Mouse (Mus musculus): ENCODE measurements around the gene Gm20379. TPM values are rescaled to one million over a fixed set of nuclear protein-coding genes. Genes with fewer than 3 reads are reported as not detected.

Gene Gm20379
- polyA plus RNA-seq, 1 experiment from 2014 or later, result 0.66 TPM

- peak overlapping the region; percentile 97; the same call in 1 of the 2 replicates for H3K4me2 ChIP-seq (ENCODE audit: low read length)
- ATAC-seq (replicated peaks; ENCODE audit: low FRiP score, low read depth) (no peak), DNase-seq (ENCODE audit: low spot score) (no peak)
- no peaks in the 10 kb centered on the region for H3K36me3 ChIP-seq (ENCODE audit: insufficient read depth, low read length)
- WGBS, result 72% methylated on average over 7 of the region's 7 CpGs
- no peak overlapping the region for H3K27ac ChIP-seq
- no peaks in the 10 kb centered on the region for H3K27me3 ChIP-seq (ENCODE audit: insufficient read depth, low read length)
- H3K9me3 ChIP-seq (replicated peaks; ENCODE audit: low read length), result no peaks in the 10 kb centered on the region
- H3K9ac ChIP-seq (ENCODE audit: low read depth, low read length), result no peak overlapping the region
- H3K4me3 ChIP-seq (replicated peaks; ENCODE audit: low read depth, low read length), result no peak overlapping the region
- TF ChIP-seq CTCF (IDR thresholded peaks at IDR 0.05; ENCODE audit: low read depth), result no peak
- H3K4me1 ChIP-seq (replicated peaks; ENCODE audit: insufficient read depth, low read length), result peaks cover 12% of the 10 kb centered on the region; the same call in 1 of the 2 replicates
Observed at GRCm38 (mm10) chr13:92356376-92356775, 50.6 kb downstream of the Gm20379 start.

Other genes with a start within 250 kb of the Gm20379 start
- gene Rasgrf2, start 174.3 kb upstream of the Gm20379 start, polyA plus RNA-seq (2015; fragmentation: Nextera tagmentation; extraction: Ambion mirVana), result 0.82 and 1.1 TPM in 2 replicates
- 16.5 and 17.9 TPM in 2 replicates for gene Dhfr, start 48.7 kb downstream of the Gm20379 start, polyA plus RNA-seq (2015; fragmentation: Nextera tagmentation; extraction: Ambion mirVana)
- 22.3 and 23.5 TPM in 2 replicates for gene Msh3, start 49.0 kb downstream of the Gm20379 start, polyA plus RNA-seq (2015; fragmentation: Nextera tagmentation; extraction: Ambion mirVana)
- gene Ankrd34b, start 119.9 kb downstream of the Gm20379 start, polyA plus RNA-seq (2015; fragmentation: Nextera tagmentation; extraction: Ambion mirVana), result 0.28 and 0.39 TPM in 2 replicates
- gene Fam151b, start 178.0 kb downstream of the Gm20379 start, polyA plus RNA-seq (2015; fragmentation: Nextera tagmentation; extraction: Ambion mirVana), result 0.22 and 0.34 TPM in 2 replicates
- 9.2 and 10.1 TPM in 2 replicates for gene Zfyve16, start 224.9 kb downstream of the Gm20379 start, polyA plus RNA-seq (2015; fragmentation: Nextera tagmentation; extraction: Ambion mirVana)

All from kidney, postnatal 0 days (tissue).